Mouse (Mus musculus) thymus, adult 2 months (tissue): Measurements from ENCODE around the gene Sprr2a2.
"Not testable (repeated sequence)": the region's sequence is repeated elsewhere in the genome, so short reads cannot be mapped to it uniquely, and the experiment has no call there.

Source experiments
- CTCF ChIP-seq: fragments of 200-500 bp; IDR thresholded peaks from 2 replicates; pipeline ENCODE4 v1.5.1; 2012; ENCODE audit warnings: mild to moderate bottlenecking, control low read depth, low read length, moderate library complexity, borderline replicate concordance; ENCODE audit not compliant: control insufficient read depth, poor library complexity, insufficient read depth; ENCODE audit errors: extremely low read depth
- POLR2A ChIP-seq: fragments of 200-500 bp; IDR thresholded peaks from 2 replicates; pipeline ENCODE4 v1.6.1; 2012; ENCODE audit warnings: mild to moderate bottlenecking, low read length, control low read depth, moderate library complexity; ENCODE audit not compliant: control insufficient read depth, poor library complexity, insufficient read depth; ENCODE audit errors: extremely low read depth

GRCm38 (mm10) chr3:92227410-92227809 lies 11.7 kb downstream of the Sprr2a2 start:
- TF ChIP-seq POLR2A, CTCF: not testable (repeated sequence)
